Mouse (Mus musculus) mouse embryonic stem cell (cell line): Measurements from ENCODE around the gene Ezh1.

Experiments used
- in situ Hi-C, 2 experiments: fragments of 300-500 bp; cut with MboI; formaldehyde crosslinking; loops; 1 replicate in 1 of 2; 3 replicates in 1 of 2; pipeline ENCODE4 v1.14.3; 2019 to 2020; ENCODE audit warnings: low sequenced_read_pairs in 2 of 2, low pct_unique_long_range_greater_than_20kb in 1 of 2, mixed read lengths in 1 of 2; ENCODE audit not compliant: unreplicated experiment in 1 of 2

The Ezh1 gene

DNA sequence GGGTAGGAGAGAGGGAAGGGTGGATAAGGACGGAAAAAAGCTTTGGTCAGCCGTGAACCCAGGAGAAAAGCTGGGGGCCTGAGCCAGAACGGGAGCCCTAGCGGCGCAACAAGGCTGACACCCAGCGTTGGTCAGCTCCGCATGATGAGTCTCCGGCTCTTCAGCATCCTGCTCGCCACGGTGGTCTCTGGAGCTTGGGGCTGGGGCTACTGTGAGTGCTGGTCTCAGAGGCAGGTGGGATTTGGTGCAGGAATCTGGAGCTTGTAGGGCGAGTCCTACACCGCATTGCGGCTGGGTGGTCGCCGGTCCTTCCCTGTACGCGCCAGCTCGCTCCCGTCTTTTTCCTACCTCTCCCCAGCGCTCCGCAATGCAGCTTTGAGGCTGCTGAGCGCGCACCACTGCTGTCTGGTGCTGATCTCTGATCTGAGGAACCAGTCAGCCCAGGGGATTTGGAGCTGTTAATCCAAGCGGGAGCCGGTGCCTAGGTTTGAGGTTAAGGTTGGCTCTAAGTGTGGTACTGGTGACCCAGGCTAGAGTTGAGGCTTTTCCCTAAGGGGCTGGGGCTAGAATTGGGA, 50.1 kb downstream of the Ezh1 start:
- in situ Hi-C loops, result loop anchor here in 1 of 2 experiments (5.0 kb wide), 1 partner anchor 39 kb away; no protein-coding TSS in a partner anchor

DNA sequence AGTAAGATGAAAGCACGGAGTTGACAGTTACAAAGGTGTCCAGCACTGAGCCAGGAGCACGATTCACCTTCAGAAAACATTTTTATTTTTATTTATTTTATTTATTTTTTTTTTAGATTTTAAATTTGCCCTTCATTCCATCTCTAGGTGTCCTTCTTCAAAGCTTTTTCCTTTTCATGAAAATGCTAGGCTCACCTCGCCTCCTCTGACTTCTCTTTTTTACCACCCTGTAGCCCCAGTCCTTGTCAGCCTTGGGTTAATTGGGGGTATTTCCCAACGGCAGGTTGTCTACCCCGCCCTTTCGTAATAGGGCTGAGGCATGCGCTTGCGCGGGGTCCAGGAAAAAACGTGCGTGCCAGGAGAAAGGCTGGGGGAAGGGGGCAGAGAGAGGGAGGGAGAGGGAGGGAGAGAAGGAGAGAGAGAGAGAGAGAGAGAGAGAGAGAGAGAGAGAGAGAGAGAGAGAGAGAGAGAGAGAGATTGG, 50.6 kb downstream of the Ezh1 start:
- in situ Hi-C loops, result loop anchor here in 1 of 2 experiments (5.0 kb wide), 1 partner anchor 38 kb away; no protein-coding TSS in a partner anchor

- in situ Hi-C loops, result loop anchor here in 1 of 2 experiments (5.0 kb wide), 1 partner anchor 38 kb away; no protein-coding TSS in a partner anchor
These were observed 51.2 kb downstream of the Ezh1 start, which contains the start of gene Ccr10 for GRCm38 (mm10) chr11:101174851-101175628. Ccr10 (minus strand) TSS chr11:101175443.

DNA sequence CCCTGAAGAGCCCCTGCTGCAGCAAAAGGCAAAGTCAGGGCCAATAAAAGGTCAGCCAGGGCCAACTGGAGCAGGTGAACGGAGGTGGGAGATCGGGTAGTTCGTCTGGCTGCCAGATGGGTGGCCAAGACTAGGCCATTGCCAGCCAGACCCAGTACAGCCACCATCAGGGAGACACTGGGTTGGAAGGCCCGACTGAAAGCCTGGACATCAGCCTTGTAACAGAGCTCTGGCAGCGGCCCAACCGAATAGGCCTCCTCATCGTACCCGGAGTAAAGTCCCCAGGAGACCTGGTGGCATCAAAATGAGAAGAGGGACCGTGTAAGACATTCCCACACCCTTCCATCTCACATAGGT, 51.9 kb downstream of the Ezh1 start:
- in situ Hi-C loops, result no loop called here

DNA sequence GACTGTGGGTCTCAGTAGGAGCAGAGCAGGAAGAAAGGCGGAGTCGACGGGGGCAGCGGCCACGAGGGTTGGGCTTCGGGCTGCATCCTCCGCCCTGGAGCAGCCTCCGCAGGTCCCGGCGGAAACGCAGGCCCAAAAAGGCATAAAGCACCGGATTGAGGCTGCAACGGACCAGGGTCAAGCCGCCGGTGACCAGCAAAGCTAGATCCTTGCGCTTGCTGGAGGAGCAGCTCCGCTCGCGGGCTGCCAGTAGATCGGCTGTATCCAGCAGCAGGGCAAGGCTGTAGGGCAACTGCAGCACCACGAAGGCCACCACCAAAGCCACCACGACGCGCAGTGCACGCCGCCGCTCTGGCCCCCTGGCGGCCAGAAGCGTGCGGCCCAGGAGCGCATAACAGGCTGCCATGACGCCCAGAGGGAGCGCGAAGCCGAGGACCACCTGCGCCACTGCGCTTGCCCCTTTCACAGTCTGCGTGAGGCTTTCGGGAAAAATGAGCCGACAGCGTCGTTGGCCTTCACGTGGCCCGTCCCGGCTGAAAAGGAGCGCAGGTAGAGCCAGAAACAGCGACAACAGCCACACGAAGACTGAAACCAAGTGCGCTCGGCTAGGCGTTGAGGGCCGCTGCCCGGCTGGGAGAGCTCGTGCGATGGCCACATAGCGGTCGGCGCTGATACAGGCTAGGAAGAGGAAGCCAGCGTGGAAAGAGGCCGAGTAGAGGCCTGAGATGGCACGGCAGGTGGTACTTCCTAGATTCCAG, 52.5 kb downstream of the Ezh1 start:
- in situ Hi-C loops, result no loop called here

GRCm38 (mm10) chr11:101173112-101173511, 53.2 kb downstream of the Ezh1 start:
- in situ Hi-C loops, result no loop called here

DNA sequence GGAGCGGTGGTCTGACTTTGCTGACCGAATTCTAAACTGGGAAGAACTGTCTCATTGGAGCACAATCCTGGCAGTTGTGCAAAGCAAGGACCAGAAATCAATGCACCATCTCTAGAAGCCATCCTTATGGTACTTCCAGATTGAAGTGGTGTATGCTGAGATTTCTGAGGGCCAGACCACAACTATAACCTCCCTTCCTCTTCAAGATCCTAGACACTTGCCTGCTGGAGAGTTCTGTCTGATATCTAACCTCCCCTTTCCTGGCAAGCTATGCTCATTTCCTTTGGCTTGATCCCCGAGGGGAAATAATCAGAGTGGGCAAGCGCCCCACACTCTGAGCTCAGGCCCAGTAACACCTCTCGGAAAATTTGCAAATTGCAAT, 53.8 kb downstream of the Ezh1 start:
- in situ Hi-C loops, result no loop called here

DNA sequence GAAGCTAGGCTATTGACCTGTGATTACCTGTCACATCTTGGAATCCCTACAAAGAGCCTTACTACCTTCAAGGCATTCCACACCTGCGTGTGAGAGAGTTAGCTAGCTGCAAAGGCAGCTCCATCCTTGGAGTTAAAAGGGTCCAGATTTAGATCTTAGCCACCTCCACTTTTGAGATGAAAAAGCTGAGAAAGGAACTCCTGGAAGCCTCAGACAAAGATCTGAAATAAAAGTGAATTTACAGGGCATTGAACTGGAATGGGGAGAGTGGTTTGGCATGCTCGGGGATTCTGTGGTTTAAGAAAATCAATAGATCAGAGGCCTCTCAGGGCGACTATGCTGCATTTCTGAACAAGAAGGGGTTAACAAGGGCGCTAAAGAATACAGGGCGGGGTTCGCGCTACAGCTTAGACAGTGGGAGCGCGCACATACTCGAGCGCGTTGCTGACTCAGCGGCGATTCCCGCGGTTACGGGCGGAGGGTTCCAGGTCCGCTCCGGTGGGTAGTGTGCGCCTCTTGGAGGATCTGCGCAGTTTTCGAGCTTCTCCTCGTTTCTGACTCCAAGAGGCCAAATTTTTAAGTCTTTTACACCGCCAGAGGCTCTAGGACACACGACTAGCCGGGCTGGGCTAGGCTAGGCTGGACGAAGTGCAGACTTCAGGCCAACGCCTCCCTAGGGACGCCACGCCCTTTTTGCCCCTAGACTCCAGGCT, 54.4 kb downstream of the Ezh1 start:
- in situ Hi-C loops, result no loop called here

GRCm38 (mm10) chr11:101170811-101171610, 55.3 kb downstream of the Ezh1 start, which contains the start of gene Plekhh3:
Plekhh3 (minus strand) TSS chr11:101171351.
- in situ Hi-C loops, result no loop called here

DNA sequence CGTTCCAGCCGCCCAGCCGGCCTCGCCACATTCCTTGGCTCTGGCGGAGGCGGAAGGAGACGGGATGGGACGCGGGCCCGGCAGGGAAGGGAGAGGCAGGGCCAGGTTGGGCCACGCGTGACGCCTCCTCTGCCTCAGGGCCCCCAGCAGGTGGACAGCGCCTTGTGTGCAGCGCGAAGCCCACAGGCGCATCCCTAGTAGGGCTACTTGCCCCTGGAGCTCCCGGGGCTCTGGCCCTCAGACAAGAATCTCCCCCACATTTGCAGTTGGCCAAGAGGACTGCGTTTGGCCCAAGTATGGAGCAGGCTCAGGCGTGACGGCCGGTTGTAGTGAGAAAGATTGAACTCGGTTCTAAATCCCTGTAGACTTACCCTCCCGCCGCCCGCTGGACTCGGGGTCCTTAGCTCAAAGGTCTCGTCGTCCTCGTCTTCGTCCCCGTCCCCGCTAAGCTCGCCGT, 55.9 kb downstream of the Ezh1 start, which contains the start of gene Cntnap1:
Gene Cntnap1, plus strand, starts transcription at position 170 of the 457 bp plus-strand sequence.
- in situ Hi-C loops, result no loop called here

GRCm38 (mm10) chr11:101169301-101170107, 56.8 kb downstream of the Ezh1 start:
- in situ Hi-C loops, result no loop called here

GRCm38 (mm10) chr11:101168301-101168980, 57.8 kb downstream of the Ezh1 start:
- in situ Hi-C loops, result no loop called here

GRCm38 (mm10) chr11:101167963-101168300, 58.3 kb downstream of the Ezh1 start:
- in situ Hi-C loops, result no loop called here

DNA sequence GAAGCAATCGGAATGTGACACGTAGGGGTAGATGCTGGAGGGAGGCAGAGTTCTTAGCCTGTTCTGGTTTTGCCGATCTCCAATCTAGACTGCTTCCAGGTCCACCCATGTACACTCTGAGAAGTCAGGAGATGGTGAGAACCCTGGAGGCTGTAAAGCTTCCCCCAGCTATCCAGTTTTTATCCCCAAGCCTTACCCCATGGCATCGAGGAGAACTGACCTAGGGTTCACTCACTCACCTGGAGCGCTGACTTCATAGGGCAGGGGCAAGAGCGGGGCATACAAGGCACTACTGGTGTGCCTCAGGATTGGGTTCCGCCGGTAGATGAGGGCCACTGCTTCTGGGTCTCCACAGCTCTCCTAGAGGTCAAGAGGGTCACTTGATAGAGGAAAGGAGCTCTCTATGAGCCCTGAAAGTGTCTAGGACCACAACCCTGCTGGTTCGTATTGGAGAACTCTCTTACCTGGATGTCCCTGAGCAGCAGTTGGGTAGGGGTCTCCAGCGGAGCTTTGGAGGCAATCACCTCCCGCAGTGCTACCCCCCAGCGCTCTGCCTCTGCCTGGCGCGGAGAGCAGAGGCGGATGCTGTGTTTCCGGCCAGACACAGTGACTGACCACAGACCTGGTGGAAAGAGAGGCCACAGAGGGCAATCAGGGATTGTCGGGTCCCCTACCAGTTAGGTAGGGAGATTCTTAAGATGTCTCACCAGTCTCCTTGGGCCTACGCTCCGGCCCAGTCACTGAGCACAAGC, 58.9 kb downstream of the Ezh1 start:
- in situ Hi-C loops, result no loop called here

DNA sequence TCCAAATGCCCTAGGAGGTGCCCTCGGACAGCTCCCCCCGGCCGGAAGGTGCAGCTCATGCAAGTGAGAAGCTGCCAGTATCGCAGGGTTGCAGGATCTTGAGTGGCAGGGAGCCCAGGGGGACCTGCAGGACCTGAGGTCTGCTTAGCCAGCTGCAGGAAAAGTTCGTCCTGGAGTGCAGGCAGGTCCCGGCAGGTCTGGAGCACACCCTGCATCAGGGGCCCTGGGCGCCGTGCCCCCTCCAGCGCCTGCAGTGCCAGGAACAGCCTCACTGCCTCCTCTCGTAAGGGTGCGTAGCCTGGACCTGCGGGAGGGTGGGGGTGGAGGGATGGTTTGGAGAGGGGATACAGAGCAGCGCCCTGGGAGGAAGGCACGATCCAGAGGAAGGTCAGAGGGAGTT, 59.9 kb downstream of the Ezh1 start:
- in situ Hi-C loops, result no loop called here
